Mouse (Mus musculus): ENCODE results near the gene Itm2c. TPM values are rescaled to one million over a fixed set of nuclear protein-coding genes. Genes with fewer than 3 reads are reported as not detected.

The Itm2c gene
- polyA plus RNA-seq, 1 experiment from 2014 or later, result 78.1 TPM

GRCm38 (mm10) chr1:85908754-85909590 is 14.9 kb downstream of the Itm2c start:
- Histone ChIP-seq H3K36me3 (ENCODE audit: control insufficient read depth, insufficient read depth, low read length) (peaks cover 28% of the 10 kb centered on the region), H3K4me2 (no peak overlapping the region), H3K27me3 (ENCODE audit: control insufficient read depth, insufficient read depth, low read length) (no peaks in the 10 kb centered on the region), H3K4me1 (ENCODE audit: control insufficient read depth, insufficient read depth, low read length) (no peaks in the 10 kb centered on the region), H3K9ac (ENCODE audit: low read length) (no peak overlapping the region), H3K9me3 (ENCODE audit: control insufficient read depth, low read length) (no peaks in the 10 kb centered on the region), H3K27ac (ENCODE audit: low read depth, low read length) (no peak overlapping the region), H3K4me3 (ENCODE audit: low read depth, low read length) (no peak overlapping the region)
- ATAC-seq (ENCODE audit: low FRiP score) (peak; percentile 34; the same call in 1 of the 2 replicates), DNase-seq (ENCODE audit: low spot score, missing footprints) (no peak)
- 80% methylated on average over 13 of the region's 13 CpGs for WGBS

GRCm38 (mm10) chr1:85913078-85913755 is 19.1 kb downstream of the Itm2c start:
- Histone ChIP-seq H3K4me3 (ENCODE audit: low read depth, low read length) (no peak overlapping the region), H3K4me1 (ENCODE audit: control insufficient read depth, insufficient read depth, low read length) (peaks cover 15% of the 10 kb centered on the region), H3K4me2 (no peak overlapping the region), H3K36me3 (ENCODE audit: control insufficient read depth, insufficient read depth, low read length) (peaks cover under 1% of the 10 kb centered on the region; the same call in 1 of the 2 replicates), H3K9ac (ENCODE audit: low read length) (no peak overlapping the region), H3K27me3 (ENCODE audit: control insufficient read depth, insufficient read depth, low read length) (no peaks in the 10 kb centered on the region), H3K9me3 (ENCODE audit: control insufficient read depth, low read length) (no peaks in the 10 kb centered on the region), H3K27ac (ENCODE audit: low read depth, low read length) (no peak overlapping the region)
- ATAC-seq (ENCODE audit: low FRiP score), result no peak
- DNase-seq (ENCODE audit: low spot score, missing footprints), result no peak
- 93% methylated on average over 7 of the region's 7 CpGs for WGBS

- no peak overlapping the region for H3K27ac ChIP-seq (ENCODE audit: low read depth, low read length)
- DNase-seq (ENCODE audit: low spot score, missing footprints) (no peak), ATAC-seq (ENCODE audit: low FRiP score) (no peak)
- H3K9me3 ChIP-seq (ENCODE audit: control insufficient read depth, low read length), result no peaks in the 10 kb centered on the region
- no peak overlapping the region for H3K4me3 ChIP-seq (ENCODE audit: low read depth, low read length)
- H3K9ac ChIP-seq (ENCODE audit: low read length), result no peak overlapping the region
- H3K27me3 ChIP-seq (ENCODE audit: control insufficient read depth, insufficient read depth, low read length), result no peaks in the 10 kb centered on the region
- peaks cover 15% of the 10 kb centered on the region for H3K4me1 ChIP-seq (ENCODE audit: control insufficient read depth, insufficient read depth, low read length)
- no peaks in the 10 kb centered on the region for H3K36me3 ChIP-seq (ENCODE audit: control insufficient read depth, insufficient read depth, low read length)
- H3K4me2 ChIP-seq, result no peak overlapping the region
Measured at GRCm38 (mm10) chr1:85915890-85916289, 21.8 kb downstream of the Itm2c start.

GRCm38 (mm10) chr1:85916830-85917450 is 22.9 kb downstream of the Itm2c start:
- H3K36me3 ChIP-seq (ENCODE audit: control insufficient read depth, insufficient read depth, low read length), result no peaks in the 10 kb centered on the region
- H3K27ac ChIP-seq (ENCODE audit: low read depth, low read length), result peak overlapping the region; percentile 40
- H3K27me3 ChIP-seq (ENCODE audit: control insufficient read depth, insufficient read depth, low read length), result no peaks in the 10 kb centered on the region
- peak overlapping the region; percentile 0; the same call in 1 of the 2 replicates for H3K4me2 ChIP-seq
- H3K4me1 ChIP-seq (ENCODE audit: control insufficient read depth, insufficient read depth, low read length), result peaks cover 16% of the 10 kb centered on the region
- no peak overlapping the region for H3K4me3 ChIP-seq (ENCODE audit: low read depth, low read length)
- ATAC-seq (ENCODE audit: low FRiP score) (peak; percentile 88), DNase-seq (ENCODE audit: low spot score, missing footprints) (peak; percentile 96)
- 16% methylated on average over 4 of the region's 4 CpGs for WGBS
- no peaks in the 10 kb centered on the region for H3K9me3 ChIP-seq (ENCODE audit: control insufficient read depth, low read length)
- no peak overlapping the region for H3K9ac ChIP-seq (ENCODE audit: low read length)

- Histone ChIP-seq H3K4me1 (ENCODE audit: control insufficient read depth, insufficient read depth, low read length) (peaks cover 21% of the 10 kb centered on the region), H3K27ac (ENCODE audit: low read depth, low read length) (no peak overlapping the region), H3K27me3 (ENCODE audit: control insufficient read depth, insufficient read depth, low read length) (no peaks in the 10 kb centered on the region), H3K4me2 (no peak overlapping the region), H3K4me3 (ENCODE audit: low read depth, low read length) (no peak overlapping the region), H3K36me3 (ENCODE audit: control insufficient read depth, insufficient read depth, low read length) (no peaks in the 10 kb centered on the region), H3K9me3 (ENCODE audit: control insufficient read depth, low read length) (no peaks in the 10 kb centered on the region), H3K9ac (ENCODE audit: low read length) (no peak overlapping the region)
- WGBS, result 88% methylated on average over 7 of the region's 7 CpGs
- DNase-seq (ENCODE audit: low spot score, missing footprints) (no peak), ATAC-seq (ENCODE audit: low FRiP score) (no peak)
Measured at GRCm38 (mm10) chr1:85919621-85920020, 25.5 kb downstream of the Itm2c start.

- Histone ChIP-seq H3K9me3 (ENCODE audit: control insufficient read depth, low read length) (no peaks in the 10 kb centered on the region), H3K4me3 (ENCODE audit: low read depth, low read length) (no peak overlapping the region), H3K27ac (ENCODE audit: low read depth, low read length) (no peak overlapping the region), H3K36me3 (ENCODE audit: control insufficient read depth, insufficient read depth, low read length) (no peaks in the 10 kb centered on the region), H3K9ac (ENCODE audit: low read length) (no peak overlapping the region), H3K27me3 (ENCODE audit: control insufficient read depth, insufficient read depth, low read length) (no peaks in the 10 kb centered on the region; the same call in 1 of the 2 replicates), H3K4me2 (no peak overlapping the region), H3K4me1 (ENCODE audit: control insufficient read depth, insufficient read depth, low read length) (peaks cover 16% of the 10 kb centered on the region)
- DNase-seq (ENCODE audit: low spot score, missing footprints) (no peak), ATAC-seq (ENCODE audit: low FRiP score) (no peak)
- 84% methylated on average over 7 of the region's 7 CpGs for WGBS
Measured at GRCm38 (mm10) chr1:85921725-85922124, 27.6 kb downstream of the Itm2c start.

GRCm38 (mm10) chr1:85922127-85922864 is 28.2 kb downstream of the Itm2c start:
- Histone ChIP-seq H3K9me3 (ENCODE audit: control insufficient read depth, low read length) (no peaks in the 10 kb centered on the region), H3K27me3 (ENCODE audit: control insufficient read depth, insufficient read depth, low read length) (no peaks in the 10 kb centered on the region; the same call in 1 of the 2 replicates), H3K4me1 (ENCODE audit: control insufficient read depth, insufficient read depth, low read length) (peaks cover 10% of the 10 kb centered on the region), H3K27ac (ENCODE audit: low read depth, low read length) (no peak overlapping the region), H3K4me2 (no peak overlapping the region), H3K9ac (ENCODE audit: low read length) (no peak overlapping the region), H3K36me3 (ENCODE audit: control insufficient read depth, insufficient read depth, low read length) (no peaks in the 10 kb centered on the region), H3K4me3 (ENCODE audit: low read depth, low read length) (no peak overlapping the region)
- 64% methylated on average over 7 of the region's 7 CpGs for WGBS
- ATAC-seq (ENCODE audit: low FRiP score) (no peak), DNase-seq (ENCODE audit: low spot score, missing footprints) (no peak)

GRCm38 (mm10) chr1:85922865-85923211 is 28.8 kb downstream of the Itm2c start:
- H3K36me3 ChIP-seq (ENCODE audit: control insufficient read depth, insufficient read depth, low read length), result no peaks in the 10 kb centered on the region
- H3K27me3 ChIP-seq (ENCODE audit: control insufficient read depth, insufficient read depth, low read length), result no peaks in the 10 kb centered on the region; the same call in 1 of the 2 replicates
- no peak overlapping the region for H3K4me2 ChIP-seq
- H3K9ac ChIP-seq (ENCODE audit: low read length), result no peak overlapping the region
- H3K9me3 ChIP-seq (ENCODE audit: control insufficient read depth, low read length), result no peaks in the 10 kb centered on the region
- H3K27ac ChIP-seq (ENCODE audit: low read depth, low read length), result no peak overlapping the region
- DNase-seq (ENCODE audit: low spot score, missing footprints) (no peak), ATAC-seq (ENCODE audit: low FRiP score) (no peak)
- H3K4me3 ChIP-seq (ENCODE audit: low read depth, low read length), result no peak overlapping the region
- peaks cover 7% of the 10 kb centered on the region for H3K4me1 ChIP-seq (ENCODE audit: control insufficient read depth, insufficient read depth, low read length)
- WGBS, result 71% methylated on average over 5 of the region's 5 CpGs
